Mouse (Mus musculus): Measurements from ENCODE around the gene Ndufb2. TPM values are rescaled to one million over a fixed set of nuclear protein-coding genes. Genes with fewer than 3 reads are reported as not detected.

Gene Ndufb2
- polyA plus RNA-seq, 1 experiment = 68.1 TPM

DNA sequence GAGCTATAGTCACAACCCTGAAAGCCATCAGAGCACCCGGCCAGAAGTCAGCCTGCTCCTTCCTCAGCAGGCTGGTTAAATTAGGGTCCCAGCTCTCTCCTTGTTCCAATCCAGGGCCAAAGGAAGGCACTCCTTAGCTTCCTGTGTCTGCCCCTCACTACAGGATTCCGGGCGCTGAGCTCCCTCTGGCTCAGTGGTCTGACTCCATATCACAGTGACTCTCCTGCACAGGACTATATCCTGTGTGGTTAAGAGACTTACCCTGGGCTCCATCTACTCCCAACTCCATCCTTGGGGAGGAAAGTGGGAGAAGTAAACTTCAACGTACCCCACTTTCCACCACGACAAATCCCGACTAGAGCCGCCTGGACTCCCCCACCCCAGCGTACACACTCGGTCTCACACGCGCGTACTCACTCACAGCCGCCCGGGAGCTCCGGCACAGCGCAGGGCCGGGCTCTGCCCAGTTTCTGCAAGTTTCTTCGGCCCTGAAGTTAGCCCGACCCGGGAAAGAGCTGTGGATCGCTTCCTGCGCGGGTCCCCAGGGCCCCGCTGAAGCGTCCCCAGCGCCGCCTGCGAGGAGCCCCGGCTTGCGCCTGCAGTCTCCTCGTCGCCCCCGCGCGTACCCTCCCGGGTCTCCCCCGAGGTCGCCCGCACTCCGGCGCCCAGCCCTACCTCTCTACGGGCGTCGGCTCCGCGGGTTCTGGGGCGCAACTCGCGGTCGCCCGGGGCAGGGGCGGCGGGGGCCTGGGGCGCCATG is 35.3 kb upstream of the Ndufb2 start:
- no peak for TF ChIP-seq CTCF (IDR thresholded peaks at IDR 0.05; ENCODE audit: low read depth, low read length)
- H3K4me3 ChIP-seq (ENCODE audit: insufficient read depth, low read length) = peak overlapping the region; percentile 69
- peaks cover 56% of the 10 kb centered on the region for H3K4me1 ChIP-seq (ENCODE audit: control insufficient read depth, insufficient read depth, low read length)
- H3K27ac ChIP-seq (ENCODE audit: insufficient read depth, low read depth, low read length) = no peak overlapping the region

DNA sequence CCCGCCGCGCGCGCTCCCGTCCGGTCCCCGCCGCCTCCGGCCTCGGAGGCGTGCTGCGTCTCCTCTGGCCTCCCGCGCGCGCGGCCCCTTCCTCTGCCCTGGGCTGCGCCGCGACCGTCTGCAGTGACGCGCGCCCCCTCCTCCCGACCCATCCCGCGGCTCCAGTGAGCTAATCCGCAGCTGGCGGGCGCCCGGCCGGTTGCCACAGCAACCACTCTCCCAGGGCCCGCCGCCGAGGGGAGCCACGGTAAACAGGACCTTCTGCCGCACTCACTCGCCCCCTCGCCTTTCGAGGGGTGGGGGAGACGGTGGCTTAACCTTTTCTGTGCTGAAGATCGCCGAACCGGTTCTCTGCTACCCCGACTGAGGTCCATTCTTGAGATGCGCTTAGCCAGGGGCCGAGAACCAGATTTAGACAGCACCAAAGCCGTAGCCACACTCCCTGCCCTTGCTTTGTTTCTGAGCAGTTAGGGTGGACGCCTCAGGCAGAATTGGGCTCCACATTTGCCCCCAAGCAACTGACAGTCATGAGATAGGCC is 34.6 kb upstream of the Ndufb2 start, which contains the start of gene Dennd2a:
Gene Dennd2a (minus strand): TSS at position 145 of the 539 bp plus-strand sequence.
- peak within 1 kb of the TSS; percentile 69 for H3K4me3 ChIP-seq (ENCODE audit: insufficient read depth, low read length)
- H3K4me1 ChIP-seq (ENCODE audit: control insufficient read depth, insufficient read depth, low read length) = peaks cover 51% of the 10 kb centered on the region
- H3K27ac ChIP-seq (ENCODE audit: insufficient read depth, low read depth, low read length) = no peak within 1 kb of the TSS
- TF ChIP-seq POLR2A (IDR thresholded peaks at IDR 0.05; ENCODE audit: borderline replicate concordance, low read depth, low read length) = no peak
- no peak for TF ChIP-seq CTCF (IDR thresholded peaks at IDR 0.05; ENCODE audit: low read depth, low read length)

DNA sequence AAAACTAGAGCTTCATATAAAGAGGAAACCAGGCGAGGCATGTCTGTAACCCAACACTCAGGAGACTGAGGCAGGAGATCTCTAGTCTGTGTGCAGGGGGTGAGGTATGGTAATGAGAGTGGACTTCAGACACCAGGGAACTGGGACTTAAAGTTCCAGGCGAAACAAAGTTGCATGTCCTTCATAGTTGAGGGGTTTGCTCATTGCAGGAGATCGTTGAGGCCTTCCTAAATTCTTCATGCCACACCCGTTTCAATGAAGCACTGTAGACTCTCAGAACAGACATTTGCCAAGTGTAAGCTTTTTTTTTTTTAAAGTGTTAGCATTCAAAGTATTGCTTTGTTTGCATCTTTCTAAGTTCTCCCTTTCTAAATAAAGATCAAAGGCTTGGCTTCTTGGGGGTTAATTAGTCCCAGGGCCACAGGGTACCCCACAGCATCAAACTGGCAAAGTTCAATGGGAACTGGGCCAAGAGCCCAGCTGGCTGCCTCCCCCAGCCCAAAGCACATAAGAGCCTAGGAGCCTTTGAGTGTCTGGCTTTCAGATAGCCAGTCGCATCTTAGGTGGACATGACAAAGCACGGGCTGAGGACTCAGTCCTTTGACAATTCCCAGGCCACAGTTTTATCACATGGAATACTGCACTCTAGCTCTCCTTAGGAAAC is 33.0 kb upstream of the Ndufb2 start:
- peaks cover 40% of the 10 kb centered on the region for H3K4me1 ChIP-seq (ENCODE audit: control insufficient read depth, insufficient read depth, low read length)
- H3K27ac ChIP-seq (ENCODE audit: insufficient read depth, low read depth, low read length) = peak overlapping the region; percentile 17; the same call in 1 of the 2 replicates
- H3K4me3 ChIP-seq (ENCODE audit: insufficient read depth, low read length) = no peak overlapping the region
- no peak for TF ChIP-seq POLR2A (IDR thresholded peaks at IDR 0.05; ENCODE audit: borderline replicate concordance, low read depth, low read length)
- no peak for TF ChIP-seq CTCF (IDR thresholded peaks at IDR 0.05; ENCODE audit: low read depth, low read length)

DNA sequence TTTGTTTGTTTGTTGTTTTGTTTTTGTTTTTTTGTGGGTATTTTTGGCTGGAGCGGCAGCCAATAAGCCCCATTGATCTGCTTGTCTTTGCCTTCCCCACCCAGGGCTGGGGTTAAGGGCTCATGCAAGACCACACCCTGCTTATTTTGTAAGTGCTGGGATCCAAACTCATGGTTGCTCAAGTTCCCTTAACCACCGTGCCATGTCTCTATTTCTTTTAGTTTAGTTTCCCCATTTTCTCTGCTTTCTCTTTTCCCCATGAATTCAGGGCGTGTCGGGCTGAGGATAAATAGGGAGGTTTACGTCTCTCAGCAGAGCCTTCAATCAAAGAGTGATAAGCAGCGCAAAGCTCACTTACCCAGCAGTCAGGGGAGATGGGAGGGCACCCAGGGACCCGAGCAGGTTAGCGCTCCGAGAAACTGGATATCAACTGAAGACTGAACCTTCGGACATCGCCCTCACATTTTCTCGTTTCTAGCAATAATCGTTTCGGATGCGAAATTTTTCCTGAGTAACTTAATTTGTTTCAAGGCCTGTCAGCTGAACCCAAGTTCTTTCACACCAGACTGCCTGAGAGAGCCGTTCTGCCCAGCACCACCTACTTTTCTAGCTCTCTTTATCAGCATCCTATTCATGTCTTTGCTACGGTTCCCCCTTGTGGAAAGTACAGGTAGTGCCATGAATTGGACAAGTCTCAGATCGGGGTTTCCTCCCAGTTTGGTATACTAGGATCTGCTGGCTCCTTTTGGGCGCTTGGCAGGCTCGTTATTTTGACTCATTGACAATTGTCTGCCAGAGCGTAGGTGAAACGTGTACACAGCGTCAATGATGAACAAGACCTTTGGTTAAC is 30.0 kb upstream of the Ndufb2 start:
- TF ChIP-seq POLR2A (IDR thresholded peaks at IDR 0.05; ENCODE audit: borderline replicate concordance, low read depth, low read length) = no peak
- no peak; the same call in 1 of the 2 replicates for TF ChIP-seq CTCF (IDR thresholded peaks at IDR 0.05; ENCODE audit: low read depth, low read length)
- H3K4me1 ChIP-seq (ENCODE audit: control insufficient read depth, insufficient read depth, low read length) = peaks cover 26% of the 10 kb centered on the region
- peak overlapping the region; percentile 48 for H3K4me3 ChIP-seq (ENCODE audit: insufficient read depth, low read length)
- H3K27ac ChIP-seq (ENCODE audit: insufficient read depth, low read depth, low read length) = peak overlapping the region; percentile 55

DNA sequence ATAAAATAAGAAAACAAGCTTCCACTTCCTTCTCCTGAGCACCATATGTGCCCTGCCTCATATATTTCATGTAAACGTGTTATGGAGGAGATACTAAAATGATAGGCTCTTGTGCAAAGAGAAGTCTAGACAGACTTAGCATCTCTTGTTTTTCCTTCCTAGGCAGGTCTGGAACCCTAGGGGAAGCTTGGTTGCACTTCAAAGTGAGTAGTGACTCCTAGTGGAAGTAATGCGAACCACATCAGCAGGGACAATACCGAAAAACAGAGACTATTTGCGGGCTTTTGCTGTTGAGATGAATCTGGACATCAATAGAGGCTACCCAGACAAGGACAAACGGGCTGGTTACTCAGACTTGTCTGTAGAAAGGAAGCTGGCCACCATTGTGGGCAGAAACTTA is 24.8 kb upstream of the Ndufb2 start:
- TF ChIP-seq POLR2A (IDR thresholded peaks at IDR 0.05; ENCODE audit: borderline replicate concordance, low read depth, low read length) = no peak

DNA sequence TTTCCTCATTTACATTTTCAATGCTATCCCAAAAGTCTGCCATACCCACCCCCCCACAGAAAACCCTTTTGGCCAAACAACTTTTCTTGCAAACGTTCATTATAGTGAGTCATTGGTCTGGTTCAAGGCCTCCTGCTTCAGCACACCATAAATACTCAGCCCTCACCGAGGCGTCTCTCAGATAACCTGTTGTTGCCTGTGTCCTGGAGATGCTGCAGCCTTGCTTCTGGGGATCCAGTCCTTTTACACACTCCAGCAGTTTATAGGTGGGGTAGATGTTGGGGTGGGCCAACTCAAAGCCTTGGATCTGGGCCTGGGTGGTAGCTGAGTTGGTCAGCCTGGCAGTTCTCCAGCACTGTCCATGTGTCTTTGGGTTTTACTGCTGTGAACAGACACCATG is 21.9 kb upstream of the Ndufb2 start:
- Histone ChIP-seq H3K27ac (ENCODE audit: insufficient read depth, low read depth, low read length) (no peak overlapping the region), H3K4me1 (ENCODE audit: control insufficient read depth, insufficient read depth, low read length) (peaks cover 13% of the 10 kb centered on the region), H3K4me3 (ENCODE audit: insufficient read depth, low read length) (no peak overlapping the region)
- TF ChIP-seq POLR2A (IDR thresholded peaks at IDR 0.05; ENCODE audit: borderline replicate concordance, low read depth, low read length) (no peak), CTCF (IDR thresholded peaks at IDR 0.05; ENCODE audit: low read depth, low read length) (no peak)

More for the DNA sequence above, 24.8 kb upstream of the Ndufb2 start:
- Histone ChIP-seq H3K4me1 (ENCODE audit: control insufficient read depth, insufficient read depth, low read length) (no peaks in the 10 kb centered on the region), H3K27ac (ENCODE audit: insufficient read depth, low read depth, low read length) (no peak overlapping the region), H3K4me3 (ENCODE audit: insufficient read depth, low read length) (no peak overlapping the region)

- Histone ChIP-seq H3K4me3 (ENCODE audit: insufficient read depth, low read length) (peak within 1 kb of the TSS; percentile 72), H3K27ac (ENCODE audit: insufficient read depth, low read depth, low read length) (peak within 1 kb of the TSS; percentile 66), H3K4me1 (ENCODE audit: control insufficient read depth, insufficient read depth, low read length) (peaks cover 13% of the 10 kb centered on the region)
- peak; percentile 43; the same call in 1 of the 2 replicates for TF ChIP-seq POLR2A (IDR thresholded peaks at IDR 0.05; ENCODE audit: borderline replicate concordance, low read depth, low read length)
- no peak for TF ChIP-seq CTCF (IDR thresholded peaks at IDR 0.05; ENCODE audit: low read depth, low read length)
Observed at GRCm38 (mm10) chr6:39573791-39574554, 18.4 kb upstream of the Ndufb2 start, which contains the start of gene Adck2. Adck2 (plus strand) TSS chr6:39573873.

DNA sequence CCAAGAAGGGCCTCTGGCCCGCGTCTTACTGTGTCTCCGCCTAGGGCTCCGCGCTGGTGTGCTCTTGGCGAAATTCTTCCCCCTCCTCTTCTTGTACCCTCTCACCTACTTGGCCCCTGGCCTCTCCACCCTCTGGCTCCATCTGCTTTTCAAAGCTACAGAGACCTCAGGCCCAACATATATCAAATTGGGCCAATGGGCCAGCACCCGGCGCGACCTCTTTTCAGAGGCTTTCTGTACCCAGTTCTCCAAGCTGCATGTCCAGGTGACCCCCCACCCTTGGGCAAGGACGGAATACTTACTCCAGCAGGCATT is 17.9 kb upstream of the Ndufb2 start:
- peak overlapping the region; percentile 72 for H3K4me3 ChIP-seq (ENCODE audit: insufficient read depth, low read length)
- TF ChIP-seq POLR2A (IDR thresholded peaks at IDR 0.05; ENCODE audit: borderline replicate concordance, low read depth, low read length) (no peak), CTCF (IDR thresholded peaks at IDR 0.05; ENCODE audit: low read depth, low read length) (no peak)
- H3K4me1 ChIP-seq (ENCODE audit: control insufficient read depth, insufficient read depth, low read length) = peaks cover 13% of the 10 kb centered on the region
- H3K27ac ChIP-seq (ENCODE audit: insufficient read depth, low read depth, low read length) = peak overlapping the region; percentile 66; the same call in 1 of the 2 replicates

GRCm38 (mm10) chr6:39574951-39575350 is 17.4 kb upstream of the Ndufb2 start:
- no peak overlapping the region for H3K27ac ChIP-seq (ENCODE audit: insufficient read depth, low read depth, low read length)
- TF ChIP-seq POLR2A (IDR thresholded peaks at IDR 0.05; ENCODE audit: borderline replicate concordance, low read depth, low read length) (no peak), CTCF (IDR thresholded peaks at IDR 0.05; ENCODE audit: low read depth, low read length) (no peak)
- peak overlapping the region; percentile 72 for H3K4me3 ChIP-seq (ENCODE audit: insufficient read depth, low read length)
- peaks cover 13% of the 10 kb centered on the region for H3K4me1 ChIP-seq (ENCODE audit: control insufficient read depth, insufficient read depth, low read length)
